Mouse (Mus musculus): ENCODE results near the gene Ehbp1l1. TPM values are rescaled to one million over a fixed set of nuclear protein-coding genes. Genes with fewer than 3 reads are reported as not detected.
A peak's percentile ranks its signal among the peaks of the same experiment; 100 is the strongest.

Ehbp1l1 gene
- total RNA-seq (2014; rRNA removed) (5.1 and 5.8 TPM in 2 replicates), polyA plus RNA-seq (2012; rRNA removed) (5.3 and 8.3 TPM in 2 replicates)

- Histone ChIP-seq H3K36me3 (ENCODE audit: control insufficient read depth, insufficient read depth, low read length) (peaks cover 1% of the 10 kb centered on the region; the same call in 1 of the 2 replicates), H3K27me3 (ENCODE audit: control insufficient read depth, insufficient read depth, low read length) (no peaks in the 10 kb centered on the region), H3K4me3 (ENCODE audit: insufficient read depth, low read depth, low read length) (peak within 1 kb of the TSS; percentile 67), H3K9ac (ENCODE audit: low read depth, low read length) (peak within 1 kb of the TSS; percentile 73), H3K27ac (replicated peaks; ENCODE audit: insufficient read depth, low read depth, low read length) (peak within 1 kb of the TSS; percentile 77), H3K79me2 (ENCODE audit: control insufficient read depth, insufficient read depth, low read length) (no peaks in the 10 kb centered on the region; the same call in 1 of the 2 replicates), H3K4me1 (ENCODE audit: control insufficient read depth, insufficient read depth, low read length) (peaks cover 19% of the 10 kb centered on the region)
- DNase-seq (ENCODE audit: extremely low read depth, low read depth, low spot score): no peak
- 26% methylated on average over 49 of the region's 49 CpGs for WGBS
- no peak for TF ChIP-seq CTCF (IDR thresholded peaks at IDR 0.05; ENCODE audit: low read depth, low read length)
- no peak for TF ChIP-seq POLR2A (IDR thresholded peaks at IDR 0.05; ENCODE audit: extremely low read depth, insufficient read depth, low read length)
Measured at GRCm38 (mm10) chr19:5725767-5726515, at the start of gene Ehbp1l1. Ehbp1l1 (minus strand) TSS chr19:5726317.

- WGBS: 2% methylated on average over 64 of the region's 64 CpGs
- Histone ChIP-seq H3K79me2 (ENCODE audit: control insufficient read depth, insufficient read depth, low read length) (peaks cover 5% of the 10 kb centered on the region; the same call in 1 of the 2 replicates), H3K27ac (replicated peaks; ENCODE audit: insufficient read depth, low read depth, low read length) (peak within 1 kb of the TSS; percentile 78), H3K9ac (ENCODE audit: low read depth, low read length) (peak within 1 kb of the TSS; percentile 79), H3K36me3 (ENCODE audit: control insufficient read depth, insufficient read depth, low read length) (peaks cover 3% of the 10 kb centered on the region; the same call in 1 of the 2 replicates), H3K4me3 (ENCODE audit: insufficient read depth, low read depth, low read length) (peak within 1 kb of the TSS; percentile 70), H3K27me3 (ENCODE audit: control insufficient read depth, insufficient read depth, low read length) (no peaks in the 10 kb centered on the region), H3K4me1 (ENCODE audit: control insufficient read depth, insufficient read depth, low read length) (peaks cover 6% of the 10 kb centered on the region)
- DNase-seq (ENCODE audit: extremely low read depth, low read depth, low spot score): peak; percentile 80
- TF ChIP-seq CTCF (IDR thresholded peaks at IDR 0.05; ENCODE audit: low read depth, low read length) (0 out of 2 replicates have a peak, but pooled peaks have one; percentile 4), POLR2A (IDR thresholded peaks at IDR 0.05; ENCODE audit: extremely low read depth, insufficient read depth, low read length) (peak; percentile 69; the same call in 1 of the 2 replicates)
Measured at GRCm38 (mm10) chr19:5770925-5771860, 45.1 kb upstream of the Ehbp1l1 start, which contains the start of gene Scyl1. Scyl1 (minus strand) TSS chr19:5771419.

GRCm38 (mm10) chr19:5770311-5770710 lies 44.2 kb upstream of the Ehbp1l1 start:
- H3K4me1 ChIP-seq (ENCODE audit: control insufficient read depth, insufficient read depth, low read length): peaks cover 6% of the 10 kb centered on the region
- peaks cover 6% of the 10 kb centered on the region for H3K36me3 ChIP-seq (ENCODE audit: control insufficient read depth, insufficient read depth, low read length)
- H3K27ac ChIP-seq (replicated peaks; ENCODE audit: insufficient read depth, low read depth, low read length): no peak overlapping the region
- H3K27me3 ChIP-seq (ENCODE audit: control insufficient read depth, insufficient read depth, low read length): no peaks in the 10 kb centered on the region
- TF ChIP-seq POLR2A (IDR thresholded peaks at IDR 0.05; ENCODE audit: extremely low read depth, insufficient read depth, low read length): no peak
- TF ChIP-seq CTCF (IDR thresholded peaks at IDR 0.05; ENCODE audit: low read depth, low read length): no peak
- peaks cover 5% of the 10 kb centered on the region; the same call in 1 of the 2 replicates for H3K79me2 ChIP-seq (ENCODE audit: control insufficient read depth, insufficient read depth, low read length)
- H3K4me3 ChIP-seq (ENCODE audit: insufficient read depth, low read depth, low read length): peak overlapping the region; percentile 70
- DNase-seq (ENCODE audit: extremely low read depth, low read depth, low spot score): no peak
- peak overlapping the region; percentile 79 for H3K9ac ChIP-seq (ENCODE audit: low read depth, low read length)
- WGBS: 57% methylated on average over 9 of the region's 9 CpGs

- Histone ChIP-seq H3K79me2 (ENCODE audit: control insufficient read depth, insufficient read depth, low read length) (peaks cover 5% of the 10 kb centered on the region; the same call in 1 of the 2 replicates), H3K36me3 (ENCODE audit: control insufficient read depth, insufficient read depth, low read length) (peaks cover 16% of the 10 kb centered on the region), H3K4me1 (ENCODE audit: control insufficient read depth, insufficient read depth, low read length) (peaks cover 6% of the 10 kb centered on the region), H3K27me3 (ENCODE audit: control insufficient read depth, insufficient read depth, low read length) (no peaks in the 10 kb centered on the region), H3K4me3 (ENCODE audit: insufficient read depth, low read depth, low read length) (no peak overlapping the region), H3K9ac (ENCODE audit: low read depth, low read length) (no peak overlapping the region), H3K27ac (replicated peaks; ENCODE audit: insufficient read depth, low read depth, low read length) (no peak overlapping the region)
- 88% methylated on average over 4 of the region's 4 CpGs for WGBS
- no peak for DNase-seq (ENCODE audit: extremely low read depth, low read depth, low spot score)
- no peak for TF ChIP-seq CTCF (IDR thresholded peaks at IDR 0.05; ENCODE audit: low read depth, low read length)
Measured at GRCm38 (mm10) chr19:5767271-5767670, 41.2 kb upstream of the Ehbp1l1 start.

GRCm38 (mm10) chr19:5763163-5763562 lies 37.0 kb upstream of the Ehbp1l1 start:
- TF ChIP-seq POLR2A (IDR thresholded peaks at IDR 0.05; ENCODE audit: extremely low read depth, insufficient read depth, low read length) (no peak), CTCF (IDR thresholded peaks at IDR 0.05; ENCODE audit: low read depth, low read length) (no peak)

More at GRCm38 (mm10) chr19:5763163-5763562, 37.0 kb upstream of the Ehbp1l1 start:
- H3K36me3 ChIP-seq (ENCODE audit: control insufficient read depth, insufficient read depth, low read length): peaks cover 25% of the 10 kb centered on the region
- DNase-seq (ENCODE audit: extremely low read depth, low read depth, low spot score): peak; percentile 41
- no peak overlapping the region for H3K9ac ChIP-seq (ENCODE audit: low read depth, low read length)
- H3K4me1 ChIP-seq (ENCODE audit: control insufficient read depth, insufficient read depth, low read length): no peaks in the 10 kb centered on the region
- no peak overlapping the region for H3K4me3 ChIP-seq (ENCODE audit: insufficient read depth, low read depth, low read length)
- H3K27me3 ChIP-seq (ENCODE audit: control insufficient read depth, insufficient read depth, low read length): no peaks in the 10 kb centered on the region
- 84% methylated on average over 6 of the region's 6 CpGs for WGBS
- H3K27ac ChIP-seq (replicated peaks; ENCODE audit: insufficient read depth, low read depth, low read length): no peak overlapping the region
- no peaks in the 10 kb centered on the region for H3K79me2 ChIP-seq (ENCODE audit: control insufficient read depth, insufficient read depth, low read length)

Measured in liver, adult 2 months (tissue).